Mouse (Mus musculus) midbrain, embryonic 14.5 days (tissue): ENCODE measurements at regions not wholly inside any gene's neighbourhood (a gene's known extent, or its start where the extent isn't known, plus 50 kb on each side); places are given as distances from the start of the nearest gene placed in this dataset.
A peak's percentile ranks its signal among the peaks of the same experiment; 100 is the strongest.

Source experiments
- ATAC-seq: fragments of 200-750 bp; cut with Nextera tagmentation; 2 replicates; pipeline ENCODE4 v1.8.0; 2017; ENCODE audit warnings: moderate number of reproducible peaks, moderate library complexity; ENCODE audit not compliant: low FRiP score, low TSS enrichment
- DNase-seq: peaks from one replicate; pipeline ENCODE4 v3.0.0-alpha.2; 2015
- H3K27ac ChIP-seq: fragments of 300-500 bp; sonication (generic); replicated peaks from 2 replicates; pipeline ENCODE4 v1.5.1; 2014; ENCODE audit warnings: mild to moderate bottlenecking, low read depth, low read length, moderate library complexity
- H3K27me3 ChIP-seq: fragments of 300-500 bp; sonication (generic); 2 replicates; pipeline ENCODE4 v1.6.1; 2014; ENCODE audit warnings: low read length, control low read depth, mixed read lengths; ENCODE audit not compliant: control insufficient read depth, insufficient read depth
- H3K36me3 ChIP-seq: fragments of 300-500 bp; sonication (generic); 2 replicates; pipeline ENCODE4 v1.6.1; 2014; ENCODE audit warnings: low read length, control low read depth; ENCODE audit not compliant: control insufficient read depth, insufficient read depth
- H3K4me1 ChIP-seq: fragments of 300-500 bp; sonication (generic); 2 replicates; pipeline ENCODE4 v1.6.1; 2014; ENCODE audit warnings: mild to moderate bottlenecking, antibody characterized with exemption, low read length, control low read depth; ENCODE audit not compliant: control insufficient read depth, insufficient read depth
- H3K4me2 ChIP-seq: fragments of 300-500 bp; sonication (generic); 2 replicates; pipeline ENCODE4 v1.6.1; 2014; ENCODE audit warnings: mild to moderate bottlenecking, low read length, moderate library complexity
- H3K4me3 ChIP-seq: fragments of 300-500 bp; sonication (generic); replicated peaks from 2 replicates; pipeline ENCODE4 v1.5.1; 2014; ENCODE audit warnings: low read depth, low read length
- H3K9ac ChIP-seq: fragments of 300-500 bp; sonication (generic); replicated peaks from 2 replicates; pipeline ENCODE4 v1.6.1; 2014; ENCODE audit warnings: mild to moderate bottlenecking, low read length, moderate library complexity
- H3K9me3 ChIP-seq: fragments of 300-500 bp; sonication (generic); 2 replicates; pipeline ENCODE4 v1.6.1; 2016; ENCODE audit warnings: low read length, control low read depth, mixed read lengths; ENCODE audit not compliant: control insufficient read depth
- WGBS: fragments of 180-500 bp; shearing (Covaris S2); extraction: QIAGEN DNeasy Blood & Tissue Kit; methylation state at CpG from one replicate; pipeline ENCODE4 v1.1.7; 2014; 5-methylcytosine and 5-hydroxymethylcytosine counted together

GRCm38 (mm10) chr15:46945423-46945822 is 6811.3 kb downstream of the 9330182O14Rik start:
- H3K27me3 ChIP-seq = no peaks in the 10 kb centered on the region
- ATAC-seq = no peak; the same call in 1 of the 2 replicates
- WGBS = 94% methylated on average over 4 of the region's 4 CpGs

DNA sequence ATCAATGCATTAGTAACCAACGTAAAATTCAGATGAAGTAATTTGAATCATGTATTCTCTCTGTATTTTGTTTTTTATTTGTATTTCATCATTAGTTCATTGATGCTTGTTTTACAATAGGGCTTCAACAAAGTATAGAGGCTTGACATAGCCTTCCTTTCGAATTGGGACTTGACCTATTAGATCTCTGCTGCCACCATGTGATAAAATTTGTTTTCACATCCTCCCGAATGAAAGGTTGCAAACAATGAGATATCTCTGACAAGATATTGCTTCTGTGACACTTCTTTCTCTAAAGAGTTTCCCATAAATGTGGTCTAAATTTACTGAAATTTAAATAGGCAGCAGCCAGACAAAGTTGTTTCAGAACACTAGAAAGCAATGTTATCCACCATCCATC is 6856.0 kb downstream of the 9330182O14Rik start:
- Histone ChIP-seq H3K36me3 (no peaks in the 10 kb centered on the region), H3K4me3 (no peak overlapping the region), H3K9me3 (no peaks in the 10 kb centered on the region), H3K4me1 (no peaks in the 10 kb centered on the region), H3K4me2 (no peak overlapping the region), H3K27me3 (no peaks in the 10 kb centered on the region), H3K9ac (no peak overlapping the region), H3K27ac (no peak overlapping the region)
- 51% methylated on average over 3 of the region's 3 CpGs for WGBS
- DNase-seq (peak; percentile 67), ATAC-seq (no peak)

More at GRCm38 (mm10) chr15:46945423-46945822, 6811.3 kb downstream of the 9330182O14Rik start:
- no peaks in the 10 kb centered on the region for H3K4me1 ChIP-seq
- H3K4me2 ChIP-seq = no peak overlapping the region
- H3K36me3 ChIP-seq = no peaks in the 10 kb centered on the region
- H3K9ac ChIP-seq = no peak overlapping the region
- no peaks in the 10 kb centered on the region for H3K9me3 ChIP-seq
- no peak for DNase-seq
- H3K4me3 ChIP-seq = no peak overlapping the region
- H3K27ac ChIP-seq = no peak overlapping the region

DNA sequence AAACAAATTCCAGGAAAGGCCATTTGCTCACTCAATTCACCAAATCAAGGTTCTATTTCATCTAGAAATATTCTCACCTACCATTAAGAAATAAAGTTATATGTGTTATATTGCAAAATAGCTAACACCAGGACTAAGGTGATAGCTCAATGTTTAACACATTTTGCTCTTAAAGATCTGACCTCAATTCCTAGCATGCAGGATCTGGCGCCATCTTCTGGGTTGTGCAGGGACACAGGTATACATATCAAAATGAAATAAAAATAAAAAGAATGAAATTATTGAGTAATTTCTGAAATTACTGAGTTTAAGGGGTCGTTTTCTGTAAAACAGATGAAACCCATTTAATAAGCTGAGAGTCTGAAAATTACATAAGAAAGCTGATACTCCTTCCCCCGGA is 6862.9 kb downstream of the 9330182O14Rik start:
- Histone ChIP-seq H3K9ac (no peak overlapping the region), H3K4me1 (no peaks in the 10 kb centered on the region), H3K36me3 (no peaks in the 10 kb centered on the region), H3K9me3 (no peaks in the 10 kb centered on the region), H3K4me2 (no peak overlapping the region), H3K27ac (no peak overlapping the region), H3K27me3 (no peaks in the 10 kb centered on the region), H3K4me3 (no peak overlapping the region)
- 61% methylated on average over 3 of the region's 3 CpGs for WGBS
- DNase-seq (peak; percentile 8), ATAC-seq (no peak)
